Mouse (Mus musculus) heart, adult 11 months (tissue): ENCODE data around the gene Csk.

Source experiments
- DNase-seq: peaks from one replicate; pipeline ENCODE4 v3.0.0; 2022

The Csk gene

GRCm38 (mm10) chr9:57637272-57637671 is 16.2 kb downstream of the Csk start:
- no peak for DNase-seq

GRCm38 (mm10) chr9:57633481-57634024 is 19.9 kb downstream of the Csk start:
- DNase-seq = peak; percentile 94

- peak; percentile 98 for DNase-seq
Measured at GRCm38 (mm10) chr9:57629118-57629874, 24.1 kb downstream of the Csk start.

GRCm38 (mm10) chr9:57628717-57629116 is 24.7 kb downstream of the Csk start:
- DNase-seq = peak; percentile 93

GRCm38 (mm10) chr9:57627892-57628291 is 25.5 kb downstream of the Csk start:
- DNase-seq = peak; percentile 90

- peak; percentile 92 for DNase-seq
Measured at GRCm38 (mm10) chr9:57627191-57627590, 26.2 kb downstream of the Csk start.

- DNase-seq = peak; percentile 92
Measured at GRCm38 (mm10) chr9:57625674-57626500, 27.5 kb downstream of the Csk start.

GRCm38 (mm10) chr9:57624295-57624694 is 29.1 kb downstream of the Csk start:
- DNase-seq = peak; percentile 85

- DNase-seq = no peak
Measured at GRCm38 (mm10) chr9:57620674-57621073, 32.8 kb downstream of the Csk start, which contains the start of gene Lman1l. Lman1l (minus strand) TSS chr9:57620774.

- peak; percentile 86 for DNase-seq
Measured at GRCm38 (mm10) chr9:57618854-57619253, 34.6 kb downstream of the Csk start.

GRCm38 (mm10) chr9:57617556-57618169 is 35.8 kb downstream of the Csk start:
- peak; percentile 89 for DNase-seq

- no peak for DNase-seq
Measured at GRCm38 (mm10) chr9:57614786-57615185, 38.6 kb downstream of the Csk start.

GRCm38 (mm10) chr9:57613975-57614374 is 39.5 kb downstream of the Csk start:
- peak; percentile 91 for DNase-seq

GRCm38 (mm10) chr9:57612587-57612986 is 40.8 kb downstream of the Csk start:
- DNase-seq = no peak

- no peak for DNase-seq
Measured at GRCm38 (mm10) chr9:57610359-57610826, 43.0 kb downstream of the Csk start.

- DNase-seq = no peak
Measured at GRCm38 (mm10) chr9:57609803-57610202, 43.6 kb downstream of the Csk start.

- peak; percentile 90 for DNase-seq
Measured at GRCm38 (mm10) chr9:57606139-57606851, 47.1 kb downstream of the Csk start, which contains the start of gene Cplx3. Cplx3 (minus strand) TSS chr9:57606281.

GRCm38 (mm10) chr9:57605503-57605902 is 47.9 kb downstream of the Csk start:
- no peak for DNase-seq

- DNase-seq = no peak
Measured at GRCm38 (mm10) chr9:57604875-57605274, 48.6 kb downstream of the Csk start.

GRCm38 (mm10) chr9:57602098-57602497 is 51.3 kb downstream of the Csk start:
- DNase-seq = no peak

- DNase-seq = no peak
Measured at GRCm38 (mm10) chr9:57601353-57601706, 52.1 kb downstream of the Csk start.

- DNase-seq = no peak
Measured at GRCm38 (mm10) chr9:57600620-57601352, 52.6 kb downstream of the Csk start.
